Mouse (Mus musculus) erythroblast, adult 5-6 weeks (primary cell): ENCODE results near the gene Cacnb4. TPM values are rescaled to one million over a fixed set of nuclear protein-coding genes. Genes with fewer than 3 reads are reported as not detected.

Experiments used
- ATAC-seq: replicated peaks from 2 replicates; pipeline ENCODE4 v1.8.0; 2016; ENCODE audit warnings: moderate number of reproducible peaks, mild to moderate bottlenecking, moderate TSS enrichment, inconsistent platforms; ENCODE audit not compliant: poor library complexity, low FRiP score, severe bottlenecking
- total RNA-seq, 2 experiments: library from RNA; stranded (forward) in 1 of 2; stranded (reverse) in 1 of 2; fragments of 150-400 nt in 1 of 2; fragments of 200-764, 138-1000 nt in 1 of 2; gene quantifications; 2 replicates each; pipeline versions ENCODE4 v1.2.3 to v1.2.4; 2015 to 2017; ENCODE audit warnings: low replicate concordance in 2 of 2

Cacnb4 gene
- total RNA-seq, 2 experiments from 2014 or later, result not detected

- ATAC-seq, result no peak
Measured at GRCm38 (mm10) chr2:52607857-52608485, 68.7 kb downstream of the Cacnb4 start.

- no peak for ATAC-seq
Measured at GRCm38 (mm10) chr2:52606331-52606730, 70.3 kb downstream of the Cacnb4 start.

GRCm38 (mm10) chr2:52605321-52605720, 71.3 kb downstream of the Cacnb4 start:
- ATAC-seq, result no peak

- ATAC-seq, result no peak
Measured at GRCm38 (mm10) chr2:52604651-52605020, 72.0 kb downstream of the Cacnb4 start.

DNA sequence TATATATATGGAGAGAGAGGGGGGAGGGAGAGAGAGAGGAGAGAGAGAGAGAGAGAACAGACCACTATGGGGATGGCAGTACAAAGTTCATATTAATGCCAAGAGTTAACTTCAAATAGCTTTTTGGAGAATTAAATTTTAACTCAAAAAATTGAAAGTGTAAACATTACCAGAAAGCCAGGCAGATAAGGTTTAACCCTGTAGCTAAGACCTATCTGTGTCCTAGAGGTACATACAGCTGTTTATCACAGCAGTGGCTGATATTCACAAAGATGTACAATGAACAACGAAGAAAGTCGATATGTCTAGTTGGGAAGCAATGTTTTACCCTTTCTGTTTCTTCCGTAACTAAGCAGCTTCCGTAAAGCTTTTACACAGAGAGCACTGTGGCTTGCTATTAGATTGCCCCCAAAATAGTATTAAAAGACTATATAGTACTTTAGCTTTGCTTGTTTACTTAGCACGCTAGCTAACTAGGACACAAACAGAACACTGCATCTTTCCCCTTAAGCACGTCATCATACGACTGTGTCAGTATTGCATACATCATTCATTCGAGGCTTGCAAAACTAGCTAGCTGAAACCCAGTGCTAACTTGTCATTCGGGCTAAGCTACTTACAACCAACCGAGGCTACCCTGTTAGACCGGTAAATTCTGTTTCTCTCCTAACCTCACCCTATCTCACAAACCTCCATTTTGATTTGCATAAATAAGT, 72.5 kb downstream of the Cacnb4 start:
- ATAC-seq, result no peak

DNA sequence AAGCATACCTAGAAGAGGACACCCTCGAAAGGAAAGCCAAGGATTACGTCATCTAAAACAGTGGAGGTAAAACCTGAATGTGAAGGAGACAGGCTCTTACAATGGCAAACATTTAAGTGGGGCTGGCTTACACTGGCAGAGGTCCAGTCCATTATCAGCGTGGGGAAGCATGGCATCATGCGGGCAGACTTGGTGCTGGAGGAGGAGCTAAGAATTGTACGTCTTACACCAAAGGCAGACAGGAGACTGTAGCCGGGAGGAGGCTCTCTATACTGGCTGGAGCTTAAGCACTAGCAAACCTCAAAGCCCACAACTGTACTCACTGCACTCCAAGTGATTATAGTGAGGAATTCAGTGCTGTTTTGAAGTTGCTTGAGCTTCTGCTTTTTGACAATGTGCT, 73.2 kb downstream of the Cacnb4 start:
- no peak; the same call in 1 of the 2 replicates for ATAC-seq

DNA sequence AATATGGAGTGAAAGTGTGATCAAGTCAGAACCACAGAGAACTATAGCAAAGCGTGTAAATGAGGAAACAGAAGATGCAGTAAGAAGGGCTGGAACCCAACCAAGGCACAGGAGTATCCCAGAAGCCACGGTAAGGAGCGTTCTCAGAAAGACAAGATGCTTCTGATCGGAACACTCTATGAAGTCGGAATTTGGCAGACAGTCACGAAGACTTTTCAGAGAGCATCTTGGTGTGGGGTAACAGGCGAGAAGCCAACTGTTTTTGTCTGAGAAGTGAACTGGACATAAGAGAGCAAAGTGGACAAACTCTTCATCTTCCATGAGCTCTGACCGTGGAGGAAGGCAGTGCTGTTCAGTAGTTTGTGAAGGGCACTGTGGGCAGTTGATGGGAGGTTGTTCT, 73.7 kb downstream of the Cacnb4 start:
- ATAC-seq, result no peak

GRCm38 (mm10) chr2:52602228-52602627, 74.4 kb downstream of the Cacnb4 start:
- ATAC-seq, result no peak

DNA sequence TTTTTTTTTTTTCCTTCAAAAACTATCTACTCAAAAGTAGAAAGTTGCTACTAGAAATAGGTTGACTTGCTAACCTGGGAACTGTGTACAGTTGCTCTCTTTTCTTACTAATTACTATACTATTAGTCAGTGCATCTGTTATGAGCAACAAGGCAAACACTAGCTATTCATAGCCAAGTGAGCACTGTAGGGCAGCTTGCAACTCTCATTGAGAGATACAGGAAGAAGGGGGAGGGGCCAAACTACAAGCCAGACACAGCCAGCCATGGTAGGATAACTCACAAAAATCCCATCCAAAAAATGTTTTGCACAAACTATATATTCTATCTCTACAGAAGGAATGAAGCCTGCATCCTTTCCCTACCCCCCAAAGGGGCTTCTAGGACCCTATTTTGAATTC, 79.1 kb downstream of the Cacnb4 start:
- ATAC-seq, result no peak

- ATAC-seq, result no peak
Measured at GRCm38 (mm10) chr2:52593814-52594213, 82.8 kb downstream of the Cacnb4 start.

- ATAC-seq, result no peak
Measured at GRCm38 (mm10) chr2:52593260-52593659, 83.4 kb downstream of the Cacnb4 start.

DNA sequence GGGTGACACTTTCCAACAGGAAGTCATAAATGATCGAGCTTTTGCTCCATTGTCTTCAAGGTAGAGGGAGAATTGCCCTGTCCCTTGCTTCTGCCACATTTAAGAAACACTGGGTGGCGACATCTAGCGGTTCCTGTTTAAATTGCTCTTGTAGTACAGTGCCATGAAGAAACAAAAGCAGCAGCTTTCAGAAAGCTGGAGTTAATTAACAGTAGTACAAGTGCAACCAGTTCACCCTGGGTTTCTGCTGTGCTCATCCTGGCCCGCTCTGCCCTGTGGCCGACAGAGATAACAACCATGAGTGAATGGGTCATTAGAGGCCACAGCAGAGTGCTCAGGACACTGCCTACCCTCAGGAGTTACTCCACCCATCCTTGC, 85.7 kb downstream of the Cacnb4 start:
- peak; percentile 67 for ATAC-seq

GRCm38 (mm10) chr2:52590340-52590969, 86.2 kb downstream of the Cacnb4 start:
- ATAC-seq, result no peak

GRCm38 (mm10) chr2:52589514-52589913, 87.1 kb downstream of the Cacnb4 start:
- ATAC-seq, result 0 out of 2 replicates have a peak, but pooled peaks have one; percentile 55

GRCm38 (mm10) chr2:52585384-52585783, 91.2 kb downstream of the Cacnb4 start:
- ATAC-seq, result no peak

- no peak for ATAC-seq
Measured at GRCm38 (mm10) chr2:52581132-52581781, 95.4 kb downstream of the Cacnb4 start.

DNA sequence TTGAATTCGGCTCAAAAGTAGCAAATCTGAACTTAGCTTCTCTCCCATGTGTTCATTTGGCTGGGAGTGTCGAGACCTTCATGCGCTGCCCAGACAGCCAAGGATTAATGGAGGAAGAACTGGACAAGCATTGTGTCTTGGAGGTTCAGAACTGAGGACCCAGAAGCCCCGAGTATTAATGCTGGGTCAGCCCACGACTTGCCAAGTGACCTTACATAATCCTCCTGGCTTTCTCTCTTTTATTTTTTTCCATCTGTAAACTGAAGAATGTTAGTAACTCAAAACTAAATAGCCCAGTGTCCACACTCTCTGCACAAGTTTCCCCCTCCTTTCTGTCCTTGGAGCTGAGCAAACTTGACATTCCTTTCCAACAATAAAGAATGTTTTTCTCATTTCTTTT, 95.9 kb downstream of the Cacnb4 start:
- no peak for ATAC-seq

DNA sequence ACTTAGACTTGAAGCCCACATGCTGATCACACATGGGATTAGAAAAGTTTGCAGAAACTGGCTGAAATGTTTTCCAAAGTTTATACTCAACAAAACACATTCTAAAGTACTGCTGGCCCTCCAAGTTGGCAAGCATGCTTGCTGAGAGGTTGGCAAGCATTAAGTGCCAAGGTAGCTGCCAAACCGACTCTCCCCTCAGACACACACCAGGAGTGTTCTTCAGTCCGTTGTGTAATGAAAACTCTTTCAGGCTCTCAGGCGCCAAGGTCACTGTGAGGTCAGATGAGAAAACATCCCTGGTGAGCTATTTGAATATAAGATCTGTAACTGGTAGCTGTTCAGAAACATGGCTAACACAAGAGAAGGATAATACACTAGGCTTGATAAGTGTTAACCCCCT, 97.8 kb downstream of the Cacnb4 start:
- ATAC-seq, result no peak

- ATAC-seq, result no peak
Measured at GRCm38 (mm10) chr2:52577700-52578099, 98.9 kb downstream of the Cacnb4 start.

GRCm38 (mm10) chr2:52576546-52576945, 100.1 kb downstream of the Cacnb4 start:
- no peak for ATAC-seq
